Mouse (Mus musculus): ENCODE results near the gene Gm3055. TPM values are rescaled to one million over a fixed set of nuclear protein-coding genes. Genes with fewer than 3 reads are reported as not detected.
"Not testable (repeated sequence)": the region's sequence is repeated elsewhere in the genome, so short reads cannot be mapped to it uniquely, and the experiment has no call there.

Gm3055 gene
- 1 to 10 TPM; 2.1 to 3.0 TPM for total RNA-seq (2021)

GRCm38 (mm10) chr10:81770506-81771403, at the start of gene Gm3055:
Gm3055 (minus strand) TSS chr10:81771161.
- DNase-seq (ENCODE audit: low spot score); intact Hi-C loops (cut with DNase I): not testable (repeated sequence)

GRCm38 (mm10) chr10:81811899-81812298, 40.9 kb upstream of the Gm3055 start, which contains the start of gene Gm4767:
Gm4767 (plus strand) TSS chr10:81812186.
- DNase-seq (ENCODE audit: low spot score); intact Hi-C loops (cut with DNase I): not testable (repeated sequence)

- intact Hi-C loops (cut with DNase I); DNase-seq (ENCODE audit: low spot score): not testable (repeated sequence)
Observed at GRCm38 (mm10) chr10:81771404-81771777, 430 bp upstream of the Gm3055 start.

GRCm38 (mm10) chr10:81704531-81705301, 66.2 kb downstream of the Gm3055 start, which contains the start of gene Zfp433:
Zfp433 (plus strand) TSS chr10:81704825.
- DNase-seq (ENCODE audit: low spot score); intact Hi-C loops (cut with DNase I): not testable (repeated sequence)

Other genes with a start within 250 kb of the Gm3055 start
- 1 to 10 TPM in 1 of 2 experiments, under 1 TPM in 1; 0.81 to 1.0 TPM for gene Gna15, start 246.9 kb downstream of the Gm3055 start, total RNA-seq (2021)
- gene Gna11, start 226.0 kb downstream of the Gm3055 start, total RNA-seq (2021): 10 to 100 TPM; 49.6 to 54.6 TPM
- 1,000 to 10,000 TPM; 1,086 to 1,128 TPM for gene Aes, start 211.7 kb downstream of the Gm3055 start, total RNA-seq (2021)
- 1 to 10 TPM; 8.4 to 9.7 TPM for gene Tle2, start 196.6 kb downstream of the Gm3055 start, total RNA-seq (2021)
- 1 to 10 TPM; 6.7 to 7.4 TPM for gene Tle6, start 170.1 kb downstream of the Gm3055 start, total RNA-seq (2021)
- gene BC025920, start 164.9 kb downstream of the Gm3055 start, total RNA-seq (2021): 1 to 10 TPM; 1.9 to 2.8 TPM
- 1 to 10 TPM; 8.0 to 8.5 TPM for gene Sirt6, start 143.4 kb downstream of the Gm3055 start, total RNA-seq (2021)
- 10 to 100 TPM in 1 of 2 experiments, 1 to 10 TPM in 1; 9.4 to 10.1 TPM for gene Ankrd24, start 142.6 kb downstream of the Gm3055 start, total RNA-seq (2021)
- gene Gm10778, start 122.1 kb downstream of the Gm3055 start, total RNA-seq (2021): 1 to 10 TPM; 1.7 to 3.0 TPM
- gene Zfp433, start 66.3 kb downstream of the Gm3055 start, total RNA-seq (2021): 1 to 10 TPM; 3.7 to 6.5 TPM
- gene Gm4767, start 41.0 kb upstream of the Gm3055 start, total RNA-seq (2021): 1 to 10 TPM; 1.2 to 1.7 TPM
- gene Gm32687, start 92.8 kb upstream of the Gm3055 start, total RNA-seq (2021): 1 to 10 TPM; 1.0 to 1.9 TPM
- 1 to 10 TPM in 1 of 2 experiments, under 1 TPM in 1; 0.75 to 1.3 TPM for gene Zfp781, start 159.3 kb upstream of the Gm3055 start, total RNA-seq (2021)

All from heart, postnatal 25 days (tissue).